Mouse (Mus musculus) lung, embryonic 14.5 days (tissue): Measurements from ENCODE around the gene Arid5b. TPM values are rescaled to one million over a fixed set of nuclear protein-coding genes. Genes with fewer than 3 reads are reported as not detected.

Experiments used
- ATAC-seq: fragments of 200-750 bp; cut with Nextera tagmentation; 2 replicates; pipeline ENCODE4 v1.8.0; 2017; ENCODE audit warnings: mild to moderate bottlenecking, moderate TSS enrichment, moderate library complexity; ENCODE audit not compliant: insufficient read depth
- DNase-seq: peaks from one replicate; pipeline ENCODE4 v3.0.0-alpha.2; 2015
- H3K27ac ChIP-seq: fragments of 300-500 bp; sonication (generic); 2 replicates; pipeline ENCODE4 v1.5.1; 2014; ENCODE audit warnings: low read depth, mild to moderate bottlenecking, moderate library complexity
- H3K27me3 ChIP-seq: fragments of 300-500 bp; sonication (generic); 2 replicates; pipeline ENCODE4 v1.6.1; 2014; ENCODE audit warnings: low read length, control low read depth; ENCODE audit not compliant: insufficient read depth
- H3K36me3 ChIP-seq: fragments of 300-500 bp; sonication (generic); 2 replicates; pipeline ENCODE4 v1.6.1; 2014; ENCODE audit warnings: control low read depth; ENCODE audit not compliant: insufficient read depth
- H3K4me1 ChIP-seq: fragments of 300-500 bp; sonication (generic); 2 replicates; pipeline ENCODE4 v1.6.1; 2014; ENCODE audit warnings: antibody characterized with exemption, control low read depth; ENCODE audit not compliant: insufficient read depth
- H3K4me2 ChIP-seq: fragments of 300-500 bp; sonication (generic); 2 replicates; pipeline ENCODE4 v1.6.1; 2014; ENCODE audit warnings: mild to moderate bottlenecking
- H3K4me3 ChIP-seq: fragments of 300-500 bp; sonication (generic); 2 replicates; pipeline ENCODE4 v1.5.1; 2014; ENCODE audit warnings: low read depth, low read length
- H3K9ac ChIP-seq: fragments of 300-500 bp; sonication (generic); 2 replicates; pipeline ENCODE4 v1.6.1; 2014
- H3K9me3 ChIP-seq: fragments of 300-500 bp; sonication (generic); 2 replicates; pipeline ENCODE4 v1.6.1; 2016; ENCODE audit warnings: low read depth, low read length, control low read depth
- CTCF ChIP-seq: IDR thresholded peaks from 2 replicates; pipeline ENCODE4 v1.5.1; 2016; ENCODE audit warnings: antibody characterized with exemption, low read depth
- WGBS: fragments of 180-500 bp; shearing (Covaris S2); extraction: QIAGEN DNeasy Blood & Tissue Kit; methylation state at CpG from one replicate; pipeline ENCODE4 v1.1.7; 2014; 5-methylcytosine and 5-hydroxymethylcytosine counted together
- polyA plus RNA-seq: library from polyadenylated mRNA; unstranded; fragments of >200 nt; fragmentation: Nextera tagmentation; extraction: Ambion mirVana; gene quantifications from 2 replicates; pipeline ENCODE4 v1.2.1, GENCODE M21; 2014

Gene Arid5b
- polyA plus RNA-seq, 1 experiment from 2014 or later = 41.2 TPM

DNA sequence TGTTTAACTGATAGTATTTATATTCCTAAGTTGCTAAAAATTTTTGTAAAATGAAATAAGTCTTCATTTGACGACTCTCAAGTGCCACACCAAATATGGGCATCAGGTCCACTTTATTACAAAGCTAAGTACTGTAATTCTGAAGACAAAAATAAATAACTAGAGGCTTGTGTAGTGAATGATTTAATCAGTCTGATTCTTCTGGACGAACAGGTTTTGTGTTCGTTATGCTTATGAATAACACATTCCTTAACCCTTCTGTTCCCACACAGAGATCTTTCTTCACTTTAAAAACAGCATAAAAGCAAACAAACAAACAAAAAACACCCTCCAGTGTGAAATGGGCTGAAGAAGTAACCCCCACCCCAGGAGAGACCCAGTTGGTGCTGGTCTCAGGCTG lies 40.4 kb downstream of the Arid5b start:
- Histone ChIP-seq H3K9ac (no peak overlapping the region), H3K4me1 (peaks cover 16% of the 10 kb centered on the region), H3K36me3 (peaks cover 41% of the 10 kb centered on the region), H3K27ac (peak overlapping the region; percentile 54; the same call in 1 of the 2 replicates), H3K27me3 (no peaks in the 10 kb centered on the region), H3K9me3 (no peaks in the 10 kb centered on the region), H3K4me2 (peak overlapping the region; percentile 29; the same call in 1 of the 2 replicates), H3K4me3 (no peak overlapping the region)
- no peak for ATAC-seq
- no peak for TF ChIP-seq CTCF
- 27% methylated on average over 3 of the region's 3 CpGs for WGBS
- DNase-seq = peak; percentile 42

GRCm38 (mm10) chr10:68236956-68237455 lies 41.5 kb downstream of the Arid5b start:
- TF ChIP-seq CTCF = no peak
- 73% methylated on average over 14 of the region's 14 CpGs for WGBS
- Histone ChIP-seq H3K27ac (peak overlapping the region; percentile 10; the same call in 1 of the 2 replicates), H3K4me1 (peaks cover 16% of the 10 kb centered on the region), H3K36me3 (peaks cover 38% of the 10 kb centered on the region), H3K4me3 (no peak overlapping the region), H3K27me3 (no peaks in the 10 kb centered on the region), H3K4me2 (no peak overlapping the region), H3K9me3 (no peaks in the 10 kb centered on the region), H3K9ac (no peak overlapping the region)
- no peak for ATAC-seq
- DNase-seq = no peak

GRCm38 (mm10) chr10:68231385-68232182 lies 47.0 kb downstream of the Arid5b start:
- Histone ChIP-seq H3K27ac (peak overlapping the region; percentile 68), H3K4me1 (no peaks in the 10 kb centered on the region), H3K36me3 (peaks cover 25% of the 10 kb centered on the region; the same call in 1 of the 2 replicates), H3K9me3 (no peaks in the 10 kb centered on the region), H3K9ac (no peak overlapping the region), H3K4me2 (peak overlapping the region; percentile 30), H3K27me3 (no peaks in the 10 kb centered on the region), H3K4me3 (no peak overlapping the region)
- DNase-seq = peak; percentile 39
- peak; percentile 85 for ATAC-seq
- no peak for TF ChIP-seq CTCF
- 39% methylated on average over 18 of the region's 18 CpGs for WGBS

DNA sequence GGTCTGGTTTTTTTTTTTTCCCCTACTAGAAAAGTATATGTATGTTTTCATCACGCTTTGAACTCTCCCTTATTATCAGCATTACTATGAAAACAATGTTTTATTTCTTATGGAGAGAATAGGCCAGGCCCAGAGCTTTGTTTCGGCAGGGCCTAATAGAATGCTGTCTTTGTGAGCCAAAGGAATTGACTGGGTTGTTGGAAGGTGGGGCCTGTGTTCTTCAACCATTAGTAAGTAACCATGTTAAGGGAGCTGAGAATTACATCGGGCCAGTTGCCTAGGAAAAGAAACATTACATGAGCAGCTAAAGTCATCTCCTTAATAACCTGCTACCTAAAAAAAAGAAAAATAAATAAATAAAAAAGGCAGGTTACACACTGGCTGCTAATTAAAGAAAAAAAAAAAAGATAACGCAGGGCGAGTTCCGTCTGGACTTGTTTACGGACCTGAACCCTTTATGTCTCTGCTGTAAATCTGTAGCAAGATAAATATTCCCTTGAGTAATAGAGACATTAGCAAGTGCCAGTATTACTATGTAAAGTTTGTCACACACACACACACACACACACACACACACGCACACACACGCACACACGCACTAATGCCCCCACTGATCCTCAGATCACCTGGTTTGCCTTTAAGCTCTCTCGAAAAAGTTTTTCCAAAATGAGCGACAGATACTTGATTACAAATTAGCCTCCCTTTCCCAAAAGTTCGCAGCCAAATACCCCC lies 47.7 kb downstream of the Arid5b start:
- TF ChIP-seq CTCF = no peak
- no peak for DNase-seq
- Histone ChIP-seq H3K27ac (peak overlapping the region; percentile 68), H3K9me3 (no peaks in the 10 kb centered on the region), H3K27me3 (no peaks in the 10 kb centered on the region), H3K9ac (no peak overlapping the region), H3K4me1 (no peaks in the 10 kb centered on the region), H3K4me3 (no peak overlapping the region), H3K4me2 (peak overlapping the region; percentile 30), H3K36me3 (peaks cover 29% of the 10 kb centered on the region; the same call in 1 of the 2 replicates)
- 50% methylated on average over 13 of the region's 13 CpGs for WGBS
- ATAC-seq = no peak

- DNase-seq = no peak
- no peaks in the 10 kb centered on the region for H3K27me3 ChIP-seq
- ATAC-seq = no peak
- H3K9ac ChIP-seq = no peak overlapping the region
- 57% methylated on average over 22 of the region's 22 CpGs for WGBS
- no peaks in the 10 kb centered on the region for H3K9me3 ChIP-seq
- no peaks in the 10 kb centered on the region for H3K4me1 ChIP-seq
- no peak for TF ChIP-seq CTCF
- peak overlapping the region; percentile 45 for H3K27ac ChIP-seq
- no peak overlapping the region for H3K4me2 ChIP-seq
- no peak overlapping the region for H3K4me3 ChIP-seq
- H3K36me3 ChIP-seq = peaks cover 28% of the 10 kb centered on the region; the same call in 1 of the 2 replicates
These were observed 48.6 kb downstream of the Arid5b start for GRCm38 (mm10) chr10:68229640-68230565.

DNA sequence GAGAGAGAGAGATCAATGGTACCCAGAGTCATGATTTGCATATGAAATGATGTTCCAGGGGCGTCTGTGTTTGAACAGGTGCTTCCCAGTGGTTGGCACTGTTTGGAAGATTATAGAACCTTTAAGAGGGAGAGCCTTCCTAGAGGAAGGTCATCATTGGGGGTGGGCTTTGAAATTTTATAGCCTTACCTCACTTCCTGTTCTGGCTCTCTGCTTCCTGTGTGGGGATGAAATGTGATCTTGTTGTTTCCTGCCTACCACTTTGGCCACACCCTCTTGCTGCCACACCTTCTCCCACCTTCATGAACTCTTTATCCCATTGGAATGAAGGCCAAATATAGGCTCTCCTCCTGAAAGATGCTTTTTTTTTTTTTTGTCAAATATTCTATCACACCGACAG lies 55.9 kb downstream of the Arid5b start:
- Histone ChIP-seq H3K9ac (no peak overlapping the region), H3K36me3 (peaks cover 29% of the 10 kb centered on the region), H3K4me2 (no peak overlapping the region), H3K27me3 (no peaks in the 10 kb centered on the region), H3K9me3 (no peaks in the 10 kb centered on the region), H3K27ac (no peak overlapping the region), H3K4me3 (no peak overlapping the region), H3K4me1 (peaks cover 7% of the 10 kb centered on the region; the same call in 1 of the 2 replicates)
- 85% methylated on average over 2 of the region's 2 CpGs for WGBS
- no peak for ATAC-seq
- no peak for DNase-seq
- TF ChIP-seq CTCF = no peak
